8 mouse cellular contexts compared by ENCODE assay signal in the genomic region with DNA sequence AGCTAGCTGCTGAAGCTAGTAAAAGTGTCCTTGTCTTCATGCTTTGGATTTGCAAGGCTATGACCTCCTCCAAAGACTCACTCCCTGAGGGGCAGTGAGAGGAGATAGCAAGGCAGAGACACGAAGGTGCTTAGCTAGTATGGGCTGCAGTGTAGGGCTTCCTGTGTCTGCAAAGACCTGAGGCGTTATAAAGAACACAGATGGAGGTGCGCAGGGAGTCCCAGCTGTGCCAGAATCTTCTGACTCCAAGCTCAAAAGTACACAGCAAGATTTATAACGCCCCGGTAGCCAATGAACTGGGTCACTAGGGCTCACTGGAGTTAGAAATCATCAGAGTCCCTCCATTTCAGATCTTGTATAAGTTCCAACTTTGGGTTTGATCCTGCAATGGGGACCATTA.
"Had no signal": no experiment of that assay in that cellular context is flagged by ENCODE, and none has a peak within 500 bp of the region (broad histone marks: within the 10 kb centered on the region; RNA-seq: fewer than 3 reads in every experiment).

No protein-coding gene starts in this region.

- ATAC-seq: liver, postnatal 0 days; lung, postnatal 0 days; midbrain, embryonic 13.5 days; midbrain, embryonic 15.5 days had no signal

- DNase-seq: liver, postnatal 0 days; lung, adult 2 months; lung, postnatal 14 days; lung, postnatal 36 days; right cerebral cortex, postnatal 14 days had no signal
